Mouse (Mus musculus) stomach, embryonic 14.5 days (tissue): ENCODE measurements around the gene Cd37. TPM values are rescaled to one million over a fixed set of nuclear protein-coding genes. Genes with fewer than 3 reads are reported as not detected.

Experiments used
- ATAC-seq: fragments of 200-750 bp; cut with Nextera tagmentation; 2 replicates; pipeline ENCODE4 v1.8.0; 2017; ENCODE audit warnings: low read depth, moderate TSS enrichment; ENCODE audit not compliant: insufficient number of reproducible peaks, insufficient read depth, low FRiP score
- H3K27ac ChIP-seq: fragments of 300-500 bp; sonication (generic); 2 replicates; pipeline ENCODE4 v1.5.1; 2014; ENCODE audit warnings: mild to moderate bottlenecking, low read length, moderate library complexity, mixed read lengths
- H3K27me3 ChIP-seq: fragments of 300-500 bp; sonication (generic); 2 replicates; pipeline ENCODE4 v1.6.1; 2014; ENCODE audit warnings: low read length, control low read depth, mixed read lengths; ENCODE audit not compliant: control insufficient read depth, insufficient read depth
- H3K36me3 ChIP-seq: fragments of 300-500 bp; sonication (generic); 2 replicates; pipeline ENCODE4 v1.6.1; 2014; ENCODE audit warnings: mild to moderate bottlenecking, control low read depth, low read length, moderate library complexity, mixed read lengths; ENCODE audit not compliant: control insufficient read depth, insufficient read depth
- H3K4me1 ChIP-seq: fragments of 300-500 bp; sonication (generic); 2 replicates; pipeline ENCODE4 v1.6.1; 2014; ENCODE audit warnings: low read length, control low read depth, mixed read lengths; ENCODE audit not compliant: control insufficient read depth, insufficient read depth
- H3K4me2 ChIP-seq: fragments of 300-500 bp; sonication (generic); replicated peaks from 2 replicates; pipeline ENCODE4 v1.6.1; 2014; ENCODE audit warnings: low read depth, low read length, control low read depth
- H3K4me3 ChIP-seq: fragments of 300-500 bp; sonication (generic); 2 replicates; pipeline ENCODE4 v1.5.1; 2014; ENCODE audit warnings: low read depth, low read length, control low read depth
- H3K9ac ChIP-seq: fragments of 300-500 bp; sonication (generic); replicated peaks from 2 replicates; pipeline ENCODE4 v1.6.1; 2014; ENCODE audit warnings: low read depth, mild to moderate bottlenecking, control low read depth, low read length, moderate library complexity, mixed read lengths
- H3K9me3 ChIP-seq: fragments of 300-500 bp; sonication (generic); 2 replicates; pipeline ENCODE4 v1.6.1; 2016; ENCODE audit warnings: low read depth, low read length, control low read depth; ENCODE audit not compliant: control insufficient read depth
- WGBS: fragments of 180-500 bp; shearing (Covaris S2); extraction: QIAGEN DNeasy Blood & Tissue Kit; methylation state at CpG from one replicate; pipeline ENCODE4 v1.1.7; 2014; 5-methylcytosine and 5-hydroxymethylcytosine counted together
- polyA plus RNA-seq: library from polyadenylated mRNA; unstranded; fragments of >200 nt; fragmentation: Nextera tagmentation; extraction: Ambion mirVana; gene quantifications from 2 replicates; pipeline ENCODE4 v1.2.1, GENCODE M21; 2014

The Cd37 gene
- polyA plus RNA-seq, 1 experiment from 2014 or later = 2.2 TPM

DNA sequence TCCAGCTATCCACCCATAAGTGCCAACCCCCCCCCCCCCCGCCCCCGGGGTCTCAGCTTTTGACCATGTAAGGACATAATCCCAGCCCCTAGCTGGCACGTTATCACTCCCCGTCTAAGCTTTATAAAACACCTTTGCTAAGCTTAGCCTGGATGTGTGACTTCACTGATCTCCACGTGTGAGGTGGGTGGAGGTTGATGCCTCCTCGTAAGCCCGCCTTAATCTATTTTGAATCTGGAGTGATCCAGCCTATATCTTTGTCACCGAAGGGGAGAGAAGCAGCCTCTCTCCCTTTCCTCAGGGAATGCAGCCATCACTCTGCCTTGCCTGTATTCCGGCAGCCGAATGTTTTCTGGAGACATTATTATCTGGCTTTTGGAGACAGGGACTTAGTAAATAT, 36.3 kb downstream of the Cd37 start:
- no peak for ATAC-seq

DNA sequence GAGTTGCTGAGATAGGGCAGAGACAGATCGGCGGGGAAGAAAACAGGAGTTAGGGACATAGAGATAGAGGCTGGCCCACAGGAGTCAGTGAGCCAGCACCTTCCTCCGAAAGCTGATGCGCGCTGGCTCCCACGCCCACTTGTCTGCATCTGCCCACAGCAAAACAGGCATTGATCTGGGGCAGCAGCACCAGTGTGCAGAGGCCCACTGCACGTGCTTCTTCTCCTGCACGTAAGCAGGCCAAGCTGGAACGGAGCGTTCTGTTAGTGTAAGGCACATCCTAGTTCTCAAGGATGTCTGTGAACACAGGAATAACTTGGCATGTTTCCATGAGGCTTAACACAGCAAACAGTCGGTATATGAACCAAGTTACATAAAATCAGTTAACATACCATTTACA, 40.0 kb downstream of the Cd37 start:
- Histone ChIP-seq H3K4me1 (no peaks in the 10 kb centered on the region), H3K9ac (no peak overlapping the region), H3K27ac (no peak overlapping the region), H3K4me3 (no peak overlapping the region), H3K9me3 (no peaks in the 10 kb centered on the region), H3K4me2 (no peak overlapping the region), H3K27me3 (no peaks in the 10 kb centered on the region), H3K36me3 (no peaks in the 10 kb centered on the region)
- WGBS = 78% methylated on average over 11 of the region's 11 CpGs
- ATAC-seq = no peak

More for the DNA sequence above, 36.3 kb downstream of the Cd37 start:
- Histone ChIP-seq H3K9me3 (no peaks in the 10 kb centered on the region), H3K27ac (peak overlapping the region; percentile 39), H3K9ac (no peak overlapping the region), H3K4me1 (no peaks in the 10 kb centered on the region), H3K4me3 (no peak overlapping the region), H3K27me3 (no peaks in the 10 kb centered on the region), H3K36me3 (no peaks in the 10 kb centered on the region), H3K4me2 (no peak overlapping the region)
- 26% methylated on average over 10 of the region's 10 CpGs for WGBS

DNA sequence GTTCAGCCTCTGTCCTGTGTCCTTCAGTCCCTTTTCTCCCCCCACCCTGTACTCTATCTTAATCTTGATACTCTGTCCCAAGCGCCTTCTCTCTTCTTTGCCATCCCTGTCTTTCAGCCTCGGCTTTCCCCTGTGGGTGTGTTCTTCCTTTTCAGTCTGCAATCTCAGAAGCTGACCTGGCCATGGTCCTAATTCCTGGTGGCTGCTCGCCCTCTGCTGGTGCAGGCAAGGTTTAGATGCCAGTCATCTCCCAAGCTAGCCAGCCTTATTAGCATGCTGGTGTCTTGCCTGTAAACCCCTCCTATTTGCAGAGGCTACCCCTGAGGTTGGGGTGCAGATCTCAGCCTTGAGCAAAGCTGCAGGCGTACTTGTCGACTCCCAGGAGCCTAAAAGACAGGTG, 40.5 kb downstream of the Cd37 start:
- H3K4me1 ChIP-seq = no peaks in the 10 kb centered on the region
- WGBS = 9% methylated on average over 5 of the region's 5 CpGs
- H3K36me3 ChIP-seq = no peaks in the 10 kb centered on the region
- no peak for ATAC-seq
- no peaks in the 10 kb centered on the region for H3K27me3 ChIP-seq
- no peak overlapping the region for H3K4me2 ChIP-seq
- no peak overlapping the region for H3K27ac ChIP-seq
- no peaks in the 10 kb centered on the region for H3K9me3 ChIP-seq
- H3K4me3 ChIP-seq = no peak overlapping the region
- H3K9ac ChIP-seq = no peak overlapping the region

DNA sequence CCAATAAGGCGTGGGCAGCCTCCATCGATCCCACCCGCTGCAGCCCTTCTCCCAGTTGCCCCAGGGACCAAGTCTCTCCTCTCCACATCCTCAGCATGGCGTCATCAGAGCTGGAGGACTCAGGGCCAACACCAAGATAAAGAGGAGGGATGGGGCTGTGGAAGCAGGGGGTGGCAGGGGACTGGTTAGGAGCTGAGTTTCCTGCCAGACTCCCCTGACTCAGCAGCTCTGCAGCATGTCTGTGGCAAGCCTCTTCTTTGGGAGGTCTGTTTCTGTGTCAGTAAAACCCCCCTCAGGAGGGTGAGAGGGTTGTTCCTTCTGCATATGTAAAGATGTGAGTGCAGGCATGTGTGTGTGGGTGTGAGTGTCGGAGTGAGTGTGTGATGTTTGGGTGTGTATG, 41.9 kb downstream of the Cd37 start:
- Histone ChIP-seq H3K27me3 (no peaks in the 10 kb centered on the region), H3K4me3 (no peak overlapping the region), H3K4me1 (peaks cover 2% of the 10 kb centered on the region; the same call in 1 of the 2 replicates), H3K36me3 (no peaks in the 10 kb centered on the region), H3K27ac (no peak overlapping the region), H3K9ac (no peak overlapping the region), H3K4me2 (no peak overlapping the region), H3K9me3 (no peaks in the 10 kb centered on the region)
- 67% methylated on average over 5 of the region's 5 CpGs for WGBS
- ATAC-seq = no peak

DNA sequence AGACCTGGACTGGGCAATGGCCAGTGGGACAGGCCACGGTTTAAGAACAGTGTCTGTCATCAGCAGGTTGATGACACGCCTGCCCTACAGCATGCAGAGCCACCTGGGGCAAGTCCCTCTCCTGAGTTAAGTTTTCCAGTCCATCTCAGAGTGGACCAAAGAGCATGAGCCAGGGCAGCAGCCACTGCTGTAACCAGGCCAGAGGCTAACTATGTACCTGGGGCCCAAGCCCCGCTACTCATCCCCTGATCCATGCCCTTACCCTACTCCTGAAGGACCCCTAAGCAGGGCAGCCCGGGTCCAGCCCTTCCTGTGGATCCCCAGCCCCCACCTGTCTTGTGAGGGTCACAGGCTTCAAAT, 42.8 kb downstream of the Cd37 start:
- Histone ChIP-seq H3K4me2 (no peak overlapping the region), H3K27me3 (no peaks in the 10 kb centered on the region), H3K9me3 (no peaks in the 10 kb centered on the region), H3K27ac (no peak overlapping the region), H3K4me1 (peaks cover 6% of the 10 kb centered on the region; the same call in 1 of the 2 replicates), H3K4me3 (no peak overlapping the region), H3K9ac (no peak overlapping the region), H3K36me3 (no peaks in the 10 kb centered on the region)
- no peak for ATAC-seq
- WGBS = 89% methylated on average over 4 of the region's 4 CpGs

DNA sequence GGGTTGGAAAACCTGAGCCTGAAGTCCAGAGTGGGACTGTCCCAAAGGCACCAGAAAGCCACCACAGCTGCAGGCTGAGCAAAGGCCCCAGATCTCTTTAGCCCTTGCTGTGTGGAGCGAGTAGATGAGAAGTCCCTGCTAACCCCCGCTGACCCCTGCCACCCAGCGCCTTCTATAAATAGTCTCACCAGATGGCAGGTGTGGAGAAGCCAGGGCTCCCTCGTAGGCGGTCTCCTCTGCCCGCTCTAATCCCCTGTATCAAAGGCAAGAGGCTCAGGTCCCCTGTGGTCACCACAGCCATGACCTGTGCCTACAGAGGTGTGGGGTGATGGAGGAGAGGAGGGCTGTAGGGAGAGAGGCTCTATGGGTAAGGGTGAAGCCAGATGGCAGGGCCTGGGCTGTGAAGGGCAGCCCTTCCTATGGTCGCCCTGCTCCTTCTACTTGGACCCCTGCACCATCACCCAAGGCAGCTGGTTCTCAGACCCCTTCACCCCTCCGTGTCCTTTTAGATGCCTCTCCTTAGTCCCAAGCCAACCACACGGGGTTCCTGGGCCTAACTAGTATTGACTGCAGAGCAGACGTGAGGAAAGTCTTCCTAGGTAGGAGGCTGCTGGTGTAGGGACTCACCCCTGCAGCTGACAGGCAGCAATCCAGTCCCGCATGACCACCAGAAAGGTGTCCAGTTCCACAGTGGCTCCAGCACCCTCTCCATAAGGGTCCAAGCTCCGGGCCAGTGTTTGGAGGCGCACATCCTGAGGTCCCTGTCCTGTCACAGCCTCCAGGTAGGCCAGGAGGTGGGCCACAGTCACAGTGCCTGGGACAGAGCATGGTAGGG, 43.4 kb downstream of the Cd37 start:
- no peak for ATAC-seq
- 55% methylated on average over 13 of the region's 13 CpGs for WGBS
- Histone ChIP-seq H3K9ac (no peak overlapping the region), H3K4me3 (no peak overlapping the region), H3K4me2 (no peak overlapping the region), H3K27me3 (no peaks in the 10 kb centered on the region), H3K27ac (no peak overlapping the region), H3K9me3 (no peaks in the 10 kb centered on the region), H3K4me1 (peaks cover 6% of the 10 kb centered on the region; the same call in 1 of the 2 replicates), H3K36me3 (no peaks in the 10 kb centered on the region)

DNA sequence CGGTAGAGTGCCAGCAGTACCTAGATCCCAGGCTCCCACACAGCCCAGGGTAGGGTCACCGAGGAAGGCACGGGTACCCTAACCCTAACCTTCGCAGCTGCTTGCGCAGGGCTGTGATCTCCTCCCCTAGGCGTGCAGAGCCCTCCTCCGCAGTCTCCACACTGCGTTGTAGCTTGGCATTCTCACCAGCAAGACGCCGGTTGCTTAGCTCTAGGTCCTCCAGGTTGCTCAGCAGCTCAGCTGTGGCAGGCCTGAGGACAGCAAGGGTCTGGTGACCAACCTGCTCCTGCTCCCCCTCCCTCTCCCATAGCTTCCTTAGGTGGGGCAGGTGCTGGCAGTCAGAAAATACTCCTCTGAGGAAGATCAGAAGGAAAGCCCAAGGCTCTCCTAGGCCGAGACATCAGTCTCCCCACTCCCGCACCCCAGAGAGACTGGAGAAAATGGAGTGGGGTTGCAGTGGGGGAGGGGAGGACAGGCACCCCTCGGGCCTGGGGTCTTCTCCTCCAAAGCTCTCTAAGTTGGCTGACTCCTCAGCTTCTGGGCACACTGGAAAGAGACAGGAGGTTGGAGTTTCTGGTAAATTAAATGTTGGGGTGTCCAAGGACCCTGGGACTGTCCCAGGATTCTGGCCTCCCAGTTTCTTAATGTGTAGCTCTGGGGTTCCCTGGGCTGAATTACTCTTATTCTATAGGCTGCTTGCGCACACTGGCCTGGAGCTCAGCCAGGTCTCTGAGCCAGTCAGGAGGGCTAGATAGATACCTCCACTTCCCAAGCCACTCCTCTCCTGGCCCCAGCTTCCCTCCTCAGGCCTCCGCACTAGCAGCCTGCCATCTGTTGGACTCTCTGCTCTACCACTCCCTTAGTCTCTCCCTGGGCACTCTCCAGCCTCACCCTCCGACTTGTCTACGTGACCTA, 44.8 kb downstream of the Cd37 start:
- Histone ChIP-seq H3K4me2 (no peak overlapping the region), H3K36me3 (no peaks in the 10 kb centered on the region), H3K27ac (no peak overlapping the region), H3K27me3 (no peaks in the 10 kb centered on the region), H3K9ac (no peak overlapping the region), H3K4me1 (peaks cover 6% of the 10 kb centered on the region; the same call in 1 of the 2 replicates), H3K9me3 (no peaks in the 10 kb centered on the region), H3K4me3 (no peak overlapping the region)
- no peak for ATAC-seq
- WGBS = 65% methylated on average over 17 of the region's 17 CpGs

DNA sequence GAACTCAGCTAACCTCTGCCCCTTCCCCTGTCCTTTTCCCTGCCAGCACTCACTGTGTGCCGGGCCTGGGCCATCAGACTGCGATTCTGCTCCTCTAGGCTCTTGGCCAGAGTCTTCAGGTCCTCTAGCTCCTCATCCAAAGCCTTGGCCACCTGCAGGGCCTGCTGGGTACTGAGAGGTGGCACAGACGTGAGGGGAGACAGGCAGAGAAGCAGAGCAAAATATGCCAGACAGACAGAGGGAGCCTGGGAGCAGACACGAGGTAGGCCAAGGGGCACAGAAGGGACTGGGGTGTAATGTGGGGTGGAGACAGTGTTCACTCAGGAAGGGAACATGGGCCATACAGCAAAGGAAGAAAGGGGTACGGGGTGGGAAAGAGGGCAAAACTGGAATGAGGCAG, 45.5 kb downstream of the Cd37 start:
- H3K4me3 ChIP-seq = no peak overlapping the region
- no peaks in the 10 kb centered on the region for H3K27me3 ChIP-seq
- ATAC-seq = no peak
- H3K9ac ChIP-seq = no peak overlapping the region
- H3K36me3 ChIP-seq = no peaks in the 10 kb centered on the region
- no peak overlapping the region for H3K27ac ChIP-seq
- peaks cover 6% of the 10 kb centered on the region; the same call in 1 of the 2 replicates for H3K4me1 ChIP-seq
- H3K4me2 ChIP-seq = no peak overlapping the region
- WGBS = 49% methylated on average over 5 of the region's 5 CpGs
- H3K9me3 ChIP-seq = no peaks in the 10 kb centered on the region
